Mouse (Mus musculus): ENCODE results near the gene Tnrc6b. TPM values are rescaled to one million over a fixed set of nuclear protein-coding genes. Genes with fewer than 3 reads are reported as not detected.

The Tnrc6b gene
- polyA plus RNA-seq, 1 experiment = 8.2 TPM

DNA sequence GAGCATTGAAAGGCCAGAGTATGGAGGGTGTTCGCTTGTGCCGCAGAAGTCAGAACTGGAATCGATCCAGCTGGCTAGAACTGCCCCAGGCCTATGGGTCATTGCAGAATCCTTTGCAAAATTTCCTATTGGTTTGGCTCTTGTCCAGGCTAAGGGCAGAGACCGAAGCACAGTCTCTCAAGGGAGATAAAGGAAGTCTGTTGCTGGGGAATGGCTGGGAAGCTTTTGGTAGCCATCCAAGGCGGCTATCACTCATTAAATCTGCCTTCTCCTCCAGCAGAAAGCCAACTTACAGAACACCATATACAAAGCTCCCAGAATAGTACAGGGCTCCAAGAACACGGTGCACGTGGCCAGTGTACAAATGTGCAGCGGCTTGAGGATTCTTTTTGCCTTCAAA, 4.0 kb upstream of the Tnrc6b start:
- Histone ChIP-seq H3K27me3 (ENCODE audit: control insufficient read depth) (peaks cover 8% of the 10 kb centered on the region), H3K9me3 (ENCODE audit: control insufficient read depth, low read length) (no peaks in the 10 kb centered on the region), H3K4me1 (ENCODE audit: control insufficient read depth) (peaks cover 33% of the 10 kb centered on the region), H3K36me3 (ENCODE audit: control insufficient read depth) (no peaks in the 10 kb centered on the region), H3K4me3 (replicated peaks) (no peak overlapping the region)
- TF ChIP-seq TAL1 (IDR thresholded peaks at IDR 0.05; ENCODE audit: low read length) (no peak), GATA1 (IDR thresholded peaks at IDR 0.05; ENCODE audit: low read length) (no peak)

DNA sequence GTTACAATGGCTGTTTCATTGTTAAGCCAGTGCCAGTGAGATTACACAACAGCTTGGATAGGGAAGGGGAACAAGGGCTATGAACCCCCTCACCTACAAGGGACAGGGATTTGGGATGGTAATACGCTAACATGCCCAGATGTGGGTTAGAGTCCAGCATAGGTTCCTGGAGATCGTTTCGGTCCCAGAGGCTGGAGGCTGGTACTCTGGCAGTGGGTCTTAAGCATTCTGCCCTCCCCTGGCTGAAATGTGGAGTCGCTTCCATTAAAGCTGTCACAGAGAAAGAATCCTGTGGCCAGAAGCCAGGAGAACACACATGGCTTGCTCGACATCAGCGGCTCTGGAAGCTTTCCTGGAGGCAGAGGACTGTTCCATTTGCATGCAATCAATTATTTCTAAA, 1.5 kb upstream of the Tnrc6b start:
- H3K27me3 ChIP-seq (ENCODE audit: control insufficient read depth) = peaks cover 15% of the 10 kb centered on the region
- peak overlapping the region; percentile 91 for H3K4me3 ChIP-seq (replicated peaks)
- no peaks in the 10 kb centered on the region for H3K9me3 ChIP-seq (ENCODE audit: control insufficient read depth, low read length)
- no peaks in the 10 kb centered on the region for H3K36me3 ChIP-seq (ENCODE audit: control insufficient read depth)
- peaks cover 40% of the 10 kb centered on the region for H3K4me1 ChIP-seq (ENCODE audit: control insufficient read depth)
- no peak for TF ChIP-seq TAL1 (IDR thresholded peaks at IDR 0.05; ENCODE audit: low read length)
- TF ChIP-seq GATA1 (IDR thresholded peaks at IDR 0.05; ENCODE audit: low read length) = no peak

- Histone ChIP-seq H3K27me3 (ENCODE audit: control insufficient read depth) (peaks cover 15% of the 10 kb centered on the region), H3K4me3 (replicated peaks) (peak overlapping the region; percentile 91), H3K4me1 (ENCODE audit: control insufficient read depth) (peaks cover 40% of the 10 kb centered on the region), H3K36me3 (ENCODE audit: control insufficient read depth) (no peaks in the 10 kb centered on the region), H3K9me3 (ENCODE audit: control insufficient read depth, low read length) (no peaks in the 10 kb centered on the region)
- TF ChIP-seq GATA1 (IDR thresholded peaks at IDR 0.05; ENCODE audit: low read length) = no peak
- no peak for TF ChIP-seq TAL1 (IDR thresholded peaks at IDR 0.05; ENCODE audit: low read length)
These were observed 881 bp upstream of the Tnrc6b start for GRCm38 (mm10) chr15:80710257-80710607.

GRCm38 (mm10) chr15:80711401-80712151, 463 bp downstream of the Tnrc6b start:
- no peaks in the 10 kb centered on the region for H3K36me3 ChIP-seq (ENCODE audit: control insufficient read depth)
- H3K4me3 ChIP-seq (replicated peaks) = peak overlapping the region; percentile 91
- peaks cover 15% of the 10 kb centered on the region for H3K27me3 ChIP-seq (ENCODE audit: control insufficient read depth)
- H3K4me1 ChIP-seq (ENCODE audit: control insufficient read depth) = peaks cover 31% of the 10 kb centered on the region
- TF ChIP-seq TAL1 (IDR thresholded peaks at IDR 0.05; ENCODE audit: low read length) = no peak
- TF ChIP-seq GATA1 (IDR thresholded peaks at IDR 0.05; ENCODE audit: low read length) = no peak
- H3K9me3 ChIP-seq (ENCODE audit: control insufficient read depth, low read length) = no peaks in the 10 kb centered on the region

GRCm38 (mm10) chr15:80714299-80714698, 3.2 kb downstream of the Tnrc6b start:
- Histone ChIP-seq H3K4me3 (replicated peaks) (no peak overlapping the region), H3K9me3 (ENCODE audit: control insufficient read depth, low read length) (no peaks in the 10 kb centered on the region), H3K36me3 (ENCODE audit: control insufficient read depth) (no peaks in the 10 kb centered on the region), H3K27me3 (ENCODE audit: control insufficient read depth) (peaks cover 15% of the 10 kb centered on the region), H3K4me1 (ENCODE audit: control insufficient read depth) (peaks cover 22% of the 10 kb centered on the region)
- TF ChIP-seq GATA1 (IDR thresholded peaks at IDR 0.05; ENCODE audit: low read length) (no peak), TAL1 (IDR thresholded peaks at IDR 0.05; ENCODE audit: low read length) (no peak)

GRCm38 (mm10) chr15:80716631-80717135, 5.6 kb downstream of the Tnrc6b start:
- peaks cover 17% of the 10 kb centered on the region for H3K4me1 ChIP-seq (ENCODE audit: control insufficient read depth)
- H3K4me3 ChIP-seq (replicated peaks) = no peak overlapping the region
- H3K9me3 ChIP-seq (ENCODE audit: control insufficient read depth, low read length) = no peaks in the 10 kb centered on the region
- no peaks in the 10 kb centered on the region for H3K36me3 ChIP-seq (ENCODE audit: control insufficient read depth)
- H3K27me3 ChIP-seq (ENCODE audit: control insufficient read depth) = peaks cover 14% of the 10 kb centered on the region
- no peak for TF ChIP-seq GATA1 (IDR thresholded peaks at IDR 0.05; ENCODE audit: low read length)
- no peak for TF ChIP-seq TAL1 (IDR thresholded peaks at IDR 0.05; ENCODE audit: low read length)

GRCm38 (mm10) chr15:80717431-80717830, 6.3 kb downstream of the Tnrc6b start:
- peaks cover 9% of the 10 kb centered on the region for H3K4me1 ChIP-seq (ENCODE audit: control insufficient read depth)
- no peaks in the 10 kb centered on the region for H3K36me3 ChIP-seq (ENCODE audit: control insufficient read depth)
- peaks cover 6% of the 10 kb centered on the region for H3K27me3 ChIP-seq (ENCODE audit: control insufficient read depth)
- no peaks in the 10 kb centered on the region for H3K9me3 ChIP-seq (ENCODE audit: control insufficient read depth, low read length)
- TF ChIP-seq TAL1 (IDR thresholded peaks at IDR 0.05; ENCODE audit: low read length) = no peak
- no peak for TF ChIP-seq GATA1 (IDR thresholded peaks at IDR 0.05; ENCODE audit: low read length)
- H3K4me3 ChIP-seq (replicated peaks) = no peak overlapping the region

DNA sequence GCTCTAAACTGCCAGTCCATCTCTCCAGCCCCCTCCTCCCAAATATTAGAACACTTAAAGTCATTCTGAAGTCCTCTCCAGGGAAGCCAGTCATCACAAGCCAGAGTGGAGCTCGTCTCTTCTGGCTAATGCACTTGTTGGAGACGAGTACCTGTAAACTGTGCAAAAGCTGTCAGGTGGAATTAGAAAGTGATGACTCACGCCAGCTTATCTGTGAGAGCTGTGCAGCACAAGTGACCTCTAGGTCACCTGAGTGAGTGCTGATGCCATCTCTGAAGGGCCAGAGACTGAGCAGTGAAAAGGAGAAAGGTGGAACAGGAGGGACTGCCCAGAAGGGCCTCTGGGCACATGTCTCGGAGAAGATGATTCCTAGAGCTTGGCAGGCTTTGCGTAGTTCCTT, 9.1 kb downstream of the Tnrc6b start:
- no peaks in the 10 kb centered on the region for H3K36me3 ChIP-seq (ENCODE audit: control insufficient read depth)
- H3K4me1 ChIP-seq (ENCODE audit: control insufficient read depth) = peaks cover 7% of the 10 kb centered on the region
- H3K27me3 ChIP-seq (ENCODE audit: control insufficient read depth) = no peaks in the 10 kb centered on the region
- H3K4me3 ChIP-seq (replicated peaks) = no peak overlapping the region
- TF ChIP-seq TAL1 (IDR thresholded peaks at IDR 0.05; ENCODE audit: low read length) (no peak), GATA1 (IDR thresholded peaks at IDR 0.05; ENCODE audit: low read length) (no peak)
- no peaks in the 10 kb centered on the region for H3K9me3 ChIP-seq (ENCODE audit: control insufficient read depth, low read length)

- Histone ChIP-seq H3K4me1 (ENCODE audit: control insufficient read depth) (peaks cover 7% of the 10 kb centered on the region), H3K9me3 (ENCODE audit: control insufficient read depth, low read length) (no peaks in the 10 kb centered on the region), H3K27me3 (ENCODE audit: control insufficient read depth) (no peaks in the 10 kb centered on the region), H3K4me3 (replicated peaks) (no peak overlapping the region), H3K36me3 (ENCODE audit: control insufficient read depth) (no peaks in the 10 kb centered on the region)
- TF ChIP-seq TAL1 (IDR thresholded peaks at IDR 0.05; ENCODE audit: low read length) (no peak), GATA1 (IDR thresholded peaks at IDR 0.05; ENCODE audit: low read length) (no peak)
These were observed 10.7 kb downstream of the Tnrc6b start for GRCm38 (mm10) chr15:80721861-80722260.

All from erythroblast, embryonic 14.5 days (primary cell).